Mouse (Mus musculus) intestine, embryonic 15.5 days (tissue): Measurements from ENCODE around the gene Tmem141. TPM values are rescaled to one million over a fixed set of nuclear protein-coding genes. Genes with fewer than 3 reads are reported as not detected.

Experiments used
- ATAC-seq: fragments of 200-750 bp; cut with Nextera tagmentation; 2 replicates; pipeline ENCODE4 v1.8.0; 2017; ENCODE audit warnings: moderate TSS enrichment, moderate library complexity
- H3K27ac ChIP-seq: fragments of 300-500 bp; sonication (generic); 2 replicates; pipeline ENCODE4 v1.5.1; 2015; ENCODE audit warnings: mild to moderate bottlenecking, inconsistent platforms
- H3K27me3 ChIP-seq: fragments of 300-500 bp; sonication (generic); replicated peaks from 2 replicates; pipeline ENCODE4 v1.6.1; 2015; ENCODE audit warnings: inconsistent platforms
- H3K36me3 ChIP-seq: fragments of 300-500 bp; sonication (generic); 2 replicates; pipeline ENCODE4 v1.6.1; 2015; ENCODE audit warnings: inconsistent platforms
- H3K4me1 ChIP-seq: fragments of 300-500 bp; sonication (generic); replicated peaks from 2 replicates; pipeline ENCODE4 v1.6.1; 2015; ENCODE audit warnings: inconsistent platforms
- H3K4me2 ChIP-seq: fragments of 300-500 bp; sonication (generic); replicated peaks from 2 replicates; pipeline ENCODE4 v1.6.1; 2015; ENCODE audit warnings: mild to moderate bottlenecking, inconsistent platforms
- H3K4me3 ChIP-seq: fragments of 300-500 bp; sonication (generic); replicated peaks from 2 replicates; pipeline ENCODE4 v1.5.1; 2015; ENCODE audit warnings: inconsistent platforms
- H3K9ac ChIP-seq: fragments of 300-500 bp; sonication (generic); 2 replicates; pipeline ENCODE4 v1.6.1; 2015; ENCODE audit warnings: inconsistent platforms
- H3K9me3 ChIP-seq: fragments of 300-500 bp; sonication (generic); 2 replicates; pipeline ENCODE4 v1.6.1; 2016; ENCODE audit warnings: inconsistent platforms
- WGBS: fragments of 180-500 bp; shearing (Covaris S2); methylation state at CpG from one replicate; pipeline ENCODE4 v1.1.7; 2015; 5-methylcytosine and 5-hydroxymethylcytosine counted together
- polyA plus RNA-seq: library from polyadenylated mRNA; unstranded; fragments of >200 nt; fragmentation: Nextera tagmentation; extraction: Ambion mirVana; gene quantifications from 2 replicates; pipeline ENCODE4 v1.2.1, GENCODE M21; 2015

Tmem141 gene
- polyA plus RNA-seq = 22.2 and 23.8 TPM in 2 replicates

- ATAC-seq = peak; percentile 94
- peak within 1 kb of the TSS; percentile 56 for H3K9ac ChIP-seq
- 5% methylated on average over 34 of the region's 34 CpGs for WGBS
- peak within 1 kb of the TSS; percentile 86 for H3K4me2 ChIP-seq
- peaks cover 21% of the 10 kb centered on the region for H3K27me3 ChIP-seq
- H3K4me1 ChIP-seq = peaks cover 7% of the 10 kb centered on the region; the same call in 1 of the 2 replicates
- H3K9me3 ChIP-seq = no peaks in the 10 kb centered on the region
- peak within 1 kb of the TSS; percentile 61 for H3K27ac ChIP-seq
- H3K36me3 ChIP-seq = no peaks in the 10 kb centered on the region
- peak within 1 kb of the TSS; percentile 53 for H3K4me3 ChIP-seq
These were observed at the start of gene Tmem141 for GRCm38 (mm10) chr2:25621229-25622200. Gene Tmem141 (minus strand): TSS chr2:25622005.

GRCm38 (mm10) chr2:25666516-25666915 lies 44.7 kb upstream of the Tmem141 start:
- 64% methylated on average over 1 of the region's 1 CpGs for WGBS
- H3K4me2 ChIP-seq = no peak overlapping the region

GRCm38 (mm10) chr2:25664125-25664524 lies 42.3 kb upstream of the Tmem141 start:
- H3K4me1 ChIP-seq = no peaks in the 10 kb centered on the region
- 83% methylated on average over 5 of the region's 5 CpGs for WGBS
- no peak for ATAC-seq

More at GRCm38 (mm10) chr2:25666516-25666915, 44.7 kb upstream of the Tmem141 start:
- no peak overlapping the region for H3K27ac ChIP-seq
- no peaks in the 10 kb centered on the region for H3K4me1 ChIP-seq
- no peak overlapping the region for H3K4me3 ChIP-seq
- no peak for ATAC-seq
- H3K27me3 ChIP-seq = no peaks in the 10 kb centered on the region
- no peaks in the 10 kb centered on the region for H3K36me3 ChIP-seq
- H3K9me3 ChIP-seq = no peaks in the 10 kb centered on the region
- no peak overlapping the region for H3K9ac ChIP-seq

GRCm38 (mm10) chr2:25663511-25663910 lies 41.7 kb upstream of the Tmem141 start:
- Histone ChIP-seq H3K27me3 (no peaks in the 10 kb centered on the region), H3K4me3 (no peak overlapping the region), H3K9ac (no peak overlapping the region), H3K9me3 (no peaks in the 10 kb centered on the region), H3K36me3 (no peaks in the 10 kb centered on the region), H3K4me2 (no peak overlapping the region), H3K4me1 (no peaks in the 10 kb centered on the region), H3K27ac (no peak overlapping the region)
- ATAC-seq = 0 out of 2 replicates have a peak, but pooled peaks have one; percentile 23
- WGBS = 71% methylated on average over 1 of the region's 1 CpGs

More at GRCm38 (mm10) chr2:25664125-25664524, 42.3 kb upstream of the Tmem141 start:
- no peak overlapping the region for H3K9ac ChIP-seq
- no peaks in the 10 kb centered on the region for H3K9me3 ChIP-seq
- no peak overlapping the region for H3K27ac ChIP-seq
- no peak overlapping the region for H3K4me2 ChIP-seq
- H3K27me3 ChIP-seq = no peaks in the 10 kb centered on the region
- H3K36me3 ChIP-seq = no peaks in the 10 kb centered on the region
- no peak overlapping the region for H3K4me3 ChIP-seq

- no peak overlapping the region for H3K9ac ChIP-seq
- no peaks in the 10 kb centered on the region for H3K9me3 ChIP-seq
- no peak overlapping the region for H3K4me3 ChIP-seq
- no peak for ATAC-seq
- no peak overlapping the region for H3K27ac ChIP-seq
- 81% methylated on average over 6 of the region's 6 CpGs for WGBS
- H3K36me3 ChIP-seq = no peaks in the 10 kb centered on the region
- no peak overlapping the region for H3K4me2 ChIP-seq
- no peaks in the 10 kb centered on the region for H3K4me1 ChIP-seq
- H3K27me3 ChIP-seq = no peaks in the 10 kb centered on the region
These were observed 39.6 kb upstream of the Tmem141 start for GRCm38 (mm10) chr2:25661245-25661970.

- no peak overlapping the region for H3K4me2 ChIP-seq
- no peak overlapping the region for H3K9ac ChIP-seq
- no peaks in the 10 kb centered on the region for H3K27me3 ChIP-seq
- no peaks in the 10 kb centered on the region for H3K36me3 ChIP-seq
- no peak overlapping the region for H3K4me3 ChIP-seq
- no peaks in the 10 kb centered on the region for H3K4me1 ChIP-seq
- no peak for ATAC-seq
- 85% methylated on average over 8 of the region's 8 CpGs for WGBS
- H3K9me3 ChIP-seq = no peaks in the 10 kb centered on the region
- H3K27ac ChIP-seq = no peak overlapping the region
These were observed 38.5 kb upstream of the Tmem141 start for GRCm38 (mm10) chr2:25660279-25660678.

- no peak within 1 kb of the TSS for H3K9ac ChIP-seq
These were observed 35.8 kb upstream of the Tmem141 start, which contains the start of gene Lcn5 for GRCm38 (mm10) chr2:25657652-25658051. Gene Lcn5 (plus strand): TSS chr2:25657952.

GRCm38 (mm10) chr2:25657246-25657645 lies 35.4 kb upstream of the Tmem141 start:
- no peak for ATAC-seq
- Histone ChIP-seq H3K27ac (no peak overlapping the region), H3K4me3 (no peak overlapping the region), H3K4me1 (no peaks in the 10 kb centered on the region), H3K27me3 (no peaks in the 10 kb centered on the region), H3K9me3 (no peaks in the 10 kb centered on the region), H3K36me3 (no peaks in the 10 kb centered on the region), H3K4me2 (no peak overlapping the region), H3K9ac (no peak overlapping the region)
- WGBS = 82% methylated on average over 4 of the region's 4 CpGs

More at GRCm38 (mm10) chr2:25657652-25658051, 35.8 kb upstream of the Tmem141 start, which contains the start of gene Lcn5:
- Histone ChIP-seq H3K36me3 (no peaks in the 10 kb centered on the region), H3K4me2 (no peak within 1 kb of the TSS), H3K9me3 (no peaks in the 10 kb centered on the region), H3K27me3 (no peaks in the 10 kb centered on the region), H3K4me3 (no peak within 1 kb of the TSS), H3K27ac (no peak within 1 kb of the TSS), H3K4me1 (no peaks in the 10 kb centered on the region)
- ATAC-seq = no peak

- Histone ChIP-seq H3K4me2 (no peak overlapping the region), H3K4me1 (no peaks in the 10 kb centered on the region), H3K9ac (no peak overlapping the region), H3K9me3 (no peaks in the 10 kb centered on the region), H3K27me3 (no peaks in the 10 kb centered on the region), H3K36me3 (no peaks in the 10 kb centered on the region), H3K4me3 (no peak overlapping the region), H3K27ac (no peak overlapping the region)
- ATAC-seq = no peak
- 77% methylated on average over 4 of the region's 4 CpGs for WGBS
These were observed 34.9 kb upstream of the Tmem141 start for GRCm38 (mm10) chr2:25656691-25657090.

- Histone ChIP-seq H3K4me3 (no peak overlapping the region), H3K36me3 (no peaks in the 10 kb centered on the region), H3K9me3 (no peaks in the 10 kb centered on the region), H3K4me1 (no peaks in the 10 kb centered on the region), H3K9ac (no peak overlapping the region), H3K4me2 (no peak overlapping the region), H3K27me3 (no peaks in the 10 kb centered on the region), H3K27ac (no peak overlapping the region)
- ATAC-seq = no peak
- WGBS = 41% methylated on average over 1 of the region's 1 CpGs
These were observed 32.7 kb upstream of the Tmem141 start for GRCm38 (mm10) chr2:25654502-25654901.

GRCm38 (mm10) chr2:25652902-25653301 lies 31.1 kb upstream of the Tmem141 start, which contains the start of gene Lcn8:
Gene Lcn8 (plus strand): TSS chr2:25653120.
- Histone ChIP-seq H3K4me2 (no peak within 1 kb of the TSS), H3K9me3 (no peaks in the 10 kb centered on the region), H3K9ac (no peak within 1 kb of the TSS), H3K27me3 (no peaks in the 10 kb centered on the region), H3K4me3 (no peak within 1 kb of the TSS), H3K27ac (no peak within 1 kb of the TSS), H3K36me3 (no peaks in the 10 kb centered on the region), H3K4me1 (no peaks in the 10 kb centered on the region)
- 66% methylated on average over 2 of the region's 2 CpGs for WGBS
- no peak for ATAC-seq

- no peak overlapping the region for H3K9ac ChIP-seq
- H3K27ac ChIP-seq = no peak overlapping the region
- no peak for ATAC-seq
- H3K4me2 ChIP-seq = no peak overlapping the region
- H3K36me3 ChIP-seq = no peaks in the 10 kb centered on the region
- H3K27me3 ChIP-seq = no peaks in the 10 kb centered on the region; the same call in 1 of the 2 replicates
- no peaks in the 10 kb centered on the region for H3K4me1 ChIP-seq
- WGBS = 21% methylated on average over 6 of the region's 6 CpGs
- no peak overlapping the region for H3K4me3 ChIP-seq
- H3K9me3 ChIP-seq = no peaks in the 10 kb centered on the region
These were observed 18.1 kb upstream of the Tmem141 start for GRCm38 (mm10) chr2:25639890-25640289.
